Mouse (Mus musculus) erythroblast, embryonic 14.5 days (primary cell): Measurements from ENCODE around the gene Olfr70.

Experiments
- GATA1 ChIP-seq: IDR thresholded peaks from 2 replicates; pipeline ENCODE4 v1.6.1; 2012; ENCODE audit warnings: low read length, inconsistent platforms, mixed read lengths
- TAL1 ChIP-seq: IDR thresholded peaks from 3 replicates; pipeline ENCODE4 v1.6.1; 2012; ENCODE audit warnings: low read length, inconsistent platforms, mixed read lengths

- TF ChIP-seq GATA1 (no peak), TAL1 (no peak)
Observed at GRCm38 (mm10) chr4:43675608-43676007, 25.0 kb downstream of the Olfr70 start.
